Mouse (Mus musculus) bone marrow macrophage, adult 2 months (primary cell): ENCODE measurements around the gene Tmem184a. TPM values are rescaled to one million over a fixed set of nuclear protein-coding genes. Genes with fewer than 3 reads are reported as not detected.

Source experiments
- H3K27ac ChIP-seq: 2 replicates; pipeline ENCODE4 v1.5.1; 2012; ENCODE audit warnings: low read depth, low read length; ENCODE audit not compliant: insufficient read depth
- H3K4me1 ChIP-seq: 2 replicates; pipeline ENCODE4 v1.6.1; 2012; ENCODE audit warnings: low read length; ENCODE audit not compliant: control insufficient read depth, insufficient read depth
- H3K4me3 ChIP-seq: 2 replicates; pipeline ENCODE4 v1.5.1; 2012; ENCODE audit warnings: mild to moderate bottlenecking, low read length, moderate library complexity; ENCODE audit not compliant: insufficient read depth
- CTCF ChIP-seq: IDR thresholded peaks from 2 replicates; pipeline ENCODE4 v1.5.1; 2012; ENCODE audit warnings: low read depth, mild to moderate bottlenecking, low read length, moderate library complexity
- POLR2A ChIP-seq: IDR thresholded peaks from 2 replicates; pipeline ENCODE4 v1.6.1; 2012; ENCODE audit warnings: mild to moderate bottlenecking, low read depth, low read length, borderline replicate concordance
- polyA plus RNA-seq: library from polyadenylated mRNA; stranded (reverse); fragments of >200 nt; gene quantifications from 2 replicates; pipeline ENCODE4 v1.2.4, GENCODE M21; 2012; ENCODE audit not compliant: missing spikeins, insufficient read depth, insufficient read length

Tmem184a gene
- polyA plus RNA-seq, 1 experiment = not detected

DNA sequence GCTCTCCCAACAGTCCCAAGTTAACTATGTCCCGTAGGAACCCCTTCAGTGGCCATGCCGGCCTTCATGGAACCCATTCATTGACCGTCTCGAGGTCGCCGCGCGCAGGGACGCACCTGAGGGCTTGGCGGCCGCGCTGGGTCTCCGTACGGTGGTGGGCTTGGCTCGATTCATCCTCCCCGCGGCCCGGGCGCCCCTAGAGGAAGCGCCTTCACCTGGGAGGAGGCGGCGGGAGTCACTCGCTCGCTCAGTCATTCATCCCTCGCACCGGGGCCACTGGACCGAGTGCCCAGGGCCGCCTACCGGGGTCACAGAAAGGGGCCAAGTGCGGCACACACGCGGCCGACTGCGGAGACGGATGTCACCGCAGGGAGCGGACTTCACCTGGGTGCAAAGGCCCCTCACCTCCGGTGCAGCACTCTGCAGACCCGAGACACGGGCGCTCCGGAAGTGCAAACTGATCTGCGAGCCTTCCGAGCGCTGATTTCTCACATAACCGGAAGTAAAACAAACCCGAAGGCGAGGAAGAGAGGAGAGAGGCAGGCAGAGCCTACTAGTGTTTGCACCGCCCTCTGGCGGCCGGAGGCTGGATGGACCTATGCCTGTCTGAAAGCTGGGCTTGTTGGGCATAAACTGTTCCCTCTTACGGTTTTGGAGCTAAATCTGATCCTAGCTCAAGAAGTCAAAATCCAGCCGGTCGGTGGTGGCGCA lies 44.3 kb downstream of the Tmem184a start, which contains the start of gene Ints1:
Gene Ints1, minus strand, starts transcription at position 459 of the 711 bp plus-strand sequence.
- Histone ChIP-seq H3K4me1 (0 out of 2 replicates have a peak, but pooled peaks cover 3% of the 10 kb centered on the region), H3K4me3 (peak within 1 kb of the TSS; percentile 92), H3K27ac (no peak within 1 kb of the TSS)
- TF ChIP-seq POLR2A (no peak), CTCF (peak; percentile 66)

DNA sequence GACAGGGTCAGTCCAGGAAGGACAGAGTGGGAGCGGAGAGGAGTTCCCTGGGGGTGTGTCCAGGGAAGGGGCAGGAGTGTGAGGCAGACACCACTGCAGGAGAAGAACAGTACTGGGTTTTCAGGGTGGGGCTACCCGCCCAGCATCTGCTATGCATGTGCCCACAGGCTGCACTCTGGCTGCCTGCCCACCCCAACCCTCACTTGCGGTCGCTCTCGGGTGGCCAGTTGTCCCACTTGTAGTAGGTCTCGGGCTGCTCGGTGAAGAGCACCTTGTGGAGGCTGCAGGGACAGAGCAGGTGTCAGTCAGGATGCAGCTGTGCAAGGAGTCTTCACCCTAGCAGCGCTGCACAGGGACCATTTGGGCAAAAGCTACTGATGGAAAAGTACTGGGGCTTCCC lies 51.5 kb downstream of the Tmem184a start:
- Histone ChIP-seq H3K4me3 (no peak overlapping the region), H3K4me1 (no peaks in the 10 kb centered on the region), H3K27ac (no peak overlapping the region)
- TF ChIP-seq CTCF (no peak), POLR2A (no peak)

DNA sequence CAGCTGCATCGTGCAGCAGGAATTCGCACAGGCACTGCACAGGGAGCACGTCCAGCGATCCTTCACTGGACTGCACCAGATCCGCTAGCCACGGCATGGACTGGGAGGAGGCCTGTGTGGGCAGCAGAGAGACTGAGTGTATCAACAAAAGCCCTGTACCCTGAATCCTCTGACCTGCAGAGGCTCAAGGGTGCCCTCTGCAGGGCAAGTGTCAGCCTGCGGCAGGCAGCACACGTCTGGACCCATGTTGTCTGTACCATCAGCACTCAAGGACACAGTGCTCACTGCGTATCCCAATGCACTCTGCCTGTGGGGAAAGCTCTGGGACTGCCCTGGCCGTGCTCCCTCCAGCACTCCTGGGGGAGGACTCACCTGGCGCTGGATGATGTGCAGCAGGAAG lies 55.4 kb downstream of the Tmem184a start:
- no peaks in the 10 kb centered on the region for H3K4me1 ChIP-seq
- H3K4me3 ChIP-seq = no peak overlapping the region
- H3K27ac ChIP-seq = no peak overlapping the region
- TF ChIP-seq POLR2A (no peak), CTCF (no peak)

DNA sequence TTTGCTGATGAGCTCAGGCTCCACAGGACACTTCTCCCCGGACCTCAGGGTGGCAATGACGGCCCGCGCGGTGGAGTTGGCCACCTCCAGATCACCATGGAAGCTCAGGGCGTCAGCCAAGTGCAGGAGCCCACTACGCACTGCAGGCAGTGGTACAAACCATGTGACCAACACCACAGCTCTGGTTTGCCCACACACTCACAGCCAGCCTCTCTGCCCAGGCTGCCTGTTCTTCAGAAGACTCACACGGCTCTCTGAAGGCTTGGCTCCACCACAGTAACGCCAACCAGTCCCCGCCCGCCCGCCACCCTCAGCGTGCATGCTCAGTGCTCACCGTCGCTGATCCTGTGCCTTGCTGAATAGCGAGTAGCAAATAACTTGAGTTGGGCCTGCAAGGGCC lies 61.6 kb downstream of the Tmem184a start:
- TF ChIP-seq POLR2A (no peak), CTCF (no peak)
- Histone ChIP-seq H3K4me1 (no peaks in the 10 kb centered on the region), H3K27ac (no peak overlapping the region), H3K4me3 (no peak overlapping the region)

DNA sequence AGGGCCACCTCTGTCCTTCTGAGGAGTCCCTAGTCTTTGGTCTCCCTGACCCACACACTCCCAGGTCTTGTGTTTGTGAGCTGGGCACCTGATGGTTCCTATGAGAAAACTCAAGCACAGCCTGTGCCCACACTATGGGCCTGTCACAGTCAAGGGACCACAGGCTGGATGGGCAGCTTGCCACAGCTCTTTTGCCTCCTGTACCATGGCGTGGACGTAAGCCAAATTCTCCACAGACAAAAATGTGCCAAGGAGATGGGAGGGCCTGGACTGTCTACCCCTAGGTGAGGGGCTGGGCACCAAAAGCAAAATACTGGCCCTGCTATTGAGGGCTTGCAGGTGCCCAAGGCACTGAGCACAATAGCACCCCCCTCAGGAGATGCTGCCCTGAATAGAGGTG lies 63.1 kb downstream of the Tmem184a start:
- no peaks in the 10 kb centered on the region for H3K4me1 ChIP-seq
- H3K4me3 ChIP-seq = no peak overlapping the region
- TF ChIP-seq POLR2A (no peak), CTCF (no peak)
- H3K27ac ChIP-seq = no peak overlapping the region

- TF ChIP-seq CTCF (no peak), POLR2A (no peak)
- no peaks in the 10 kb centered on the region for H3K4me1 ChIP-seq
- no peak overlapping the region for H3K4me3 ChIP-seq
- H3K27ac ChIP-seq = no peak overlapping the region
These were observed 63.6 kb downstream of the Tmem184a start for GRCm38 (mm10) chr5:139756135-139756534.

- Histone ChIP-seq H3K27ac (no peak overlapping the region), H3K4me3 (no peak overlapping the region), H3K4me1 (no peaks in the 10 kb centered on the region)
- no peak for TF ChIP-seq POLR2A
- peak; percentile 75 for TF ChIP-seq CTCF
These were observed 65.0 kb downstream of the Tmem184a start for GRCm38 (mm10) chr5:139754753-139755152.

Other genes with a start within 250 kb of the Tmem184a start
- 5.6 and 6.0 TPM in 2 replicates for gene Micall2, start 83.6 kb downstream of the Tmem184a start, polyA plus RNA-seq
- gene Ints1, start 44.2 kb downstream of the Tmem184a start, polyA plus RNA-seq = 27.3 and 29.8 TPM in 2 replicates
- 13.5 and 15.7 TPM in 2 replicates for gene Mafk, start 28.4 kb downstream of the Tmem184a start, polyA plus RNA-seq
- not detected in 2 replicates for gene Gm26938, start 6.5 kb upstream of the Tmem184a start, polyA plus RNA-seq
- 13.0 and 17.8 TPM in 2 replicates for gene Psmg3, start 7.0 kb upstream of the Tmem184a start, polyA plus RNA-seq
- gene Elfn1, start 88.0 kb upstream of the Tmem184a start, polyA plus RNA-seq = not detected in 2 replicates